Mouse (Mus musculus) kidney, postnatal 14 days (tissue): ENCODE measurements around the gene Ifi203.
"Not testable (repeated sequence)": the region's sequence is repeated elsewhere in the genome, so short reads cannot be mapped to it uniquely, and the experiment has no call there.

ENCODE experiments used
- DNase-seq: peaks from one replicate; pipeline ENCODE4 v3.0.0; 2022; ENCODE audit warnings: mixed read lengths

Ifi203 gene

GRCm38 (mm10) chr1:173941924-173942779, at the start of gene Ifi203, which contains the start of gene Mndal:
TSS of gene Ifi203 (minus strand) at chr1:173942672.
TSS of gene Mndal (minus strand) at chr1:173942491.
- DNase-seq = not testable (repeated sequence)

- DNase-seq = not testable (repeated sequence)
These were observed 40.3 kb upstream of the Ifi203 start, which contains the start of gene Ifi202b for GRCm38 (mm10) chr1:173982694-173983305. TSS of gene Ifi202b (minus strand) at chr1:173982744.

GRCm38 (mm10) chr1:173981038-173981437, 38.6 kb upstream of the Ifi203 start:
- not testable (repeated sequence) for DNase-seq

- DNase-seq = no peak
These were observed 35.1 kb upstream of the Ifi203 start for GRCm38 (mm10) chr1:173977622-173978021.

- no peak for DNase-seq
These were observed 30.6 kb upstream of the Ifi203 start for GRCm38 (mm10) chr1:173973111-173973510.

GRCm38 (mm10) chr1:173961491-173961890, 19.0 kb upstream of the Ifi203 start:
- DNase-seq = not testable (repeated sequence)

GRCm38 (mm10) chr1:173959998-173960397, 17.5 kb upstream of the Ifi203 start:
- DNase-seq = not testable (repeated sequence)

- DNase-seq = not testable (repeated sequence)
These were observed 13.5 kb upstream of the Ifi203 start for GRCm38 (mm10) chr1:173955839-173956527.

- no peak for DNase-seq
These were observed 12.8 kb upstream of the Ifi203 start for GRCm38 (mm10) chr1:173955071-173955796.

- no peak for DNase-seq
These were observed 11.1 kb upstream of the Ifi203 start for GRCm38 (mm10) chr1:173953563-173953962.

- not testable (repeated sequence) for DNase-seq
These were observed 6.6 kb upstream of the Ifi203 start for GRCm38 (mm10) chr1:173949044-173949443.

GRCm38 (mm10) chr1:173942780-173943066, 251 bp upstream of the Ifi203 start:
- DNase-seq = not testable (repeated sequence)

- DNase-seq = not testable (repeated sequence)
These were observed 950 bp downstream of the Ifi203 start for GRCm38 (mm10) chr1:173941522-173941921.

GRCm38 (mm10) chr1:173919279-173919678, 23.2 kb downstream of the Ifi203 start:
- DNase-seq = not testable (repeated sequence)

- DNase-seq = no peak
These were observed 27.9 kb downstream of the Ifi203 start for GRCm38 (mm10) chr1:173914559-173914958.

- DNase-seq = not testable (repeated sequence)
These were observed 29.1 kb downstream of the Ifi203 start for GRCm38 (mm10) chr1:173913256-173913791.

GRCm38 (mm10) chr1:173912548-173913255, 29.8 kb downstream of the Ifi203 start, which contains the start of gene Ifi211:
TSS of gene Ifi211 (minus strand) at chr1:173913046.
- DNase-seq = peak; percentile 7

- DNase-seq = no peak
These were observed 30.5 kb downstream of the Ifi203 start for GRCm38 (mm10) chr1:173911808-173912464.

- not testable (repeated sequence) for DNase-seq
These were observed 34.1 kb downstream of the Ifi203 start for GRCm38 (mm10) chr1:173908390-173908789.

GRCm38 (mm10) chr1:173905885-173906284, 36.6 kb downstream of the Ifi203 start:
- not testable (repeated sequence) for DNase-seq

- not testable (repeated sequence) for DNase-seq
These were observed 52.7 kb downstream of the Ifi203 start for GRCm38 (mm10) chr1:173889741-173890140.
